Mouse (Mus musculus) cerebellum, adult 8-10 months (tissue): Measurements from ENCODE around the gene 4932438H23Rik.
A peak's percentile ranks its signal among the peaks of the same experiment; 100 is the strongest.
"Not testable (repeated sequence)": the region's sequence is repeated elsewhere in the genome, so short reads cannot be mapped to it uniquely, and the experiment has no call there.

ENCODE experiments used
- DNase-seq: peaks from one replicate; pipeline ENCODE4 v3.0.0; 2022

Gene 4932438H23Rik

DNA sequence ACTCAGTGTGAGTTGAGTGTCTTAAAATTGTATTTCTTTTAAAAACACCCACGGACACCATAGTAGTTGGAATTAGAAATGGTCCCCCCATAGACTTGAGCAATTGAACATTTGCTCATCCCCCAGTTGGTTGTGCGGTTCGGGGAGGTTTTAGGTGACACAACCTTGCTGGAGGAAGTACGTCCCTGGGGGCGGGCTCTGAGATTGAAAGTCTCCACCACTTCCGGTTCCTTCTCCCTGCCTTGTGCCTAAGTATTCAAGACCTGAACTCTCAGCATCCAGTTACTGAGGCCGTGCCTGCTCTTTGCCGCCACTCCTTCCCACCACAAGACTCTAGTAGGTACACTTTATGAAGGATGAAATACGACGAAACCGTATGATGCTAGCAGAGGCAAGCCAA, 2.9 kb upstream of the 4932438H23Rik start:
- DNase-seq, result no peak

DNA sequence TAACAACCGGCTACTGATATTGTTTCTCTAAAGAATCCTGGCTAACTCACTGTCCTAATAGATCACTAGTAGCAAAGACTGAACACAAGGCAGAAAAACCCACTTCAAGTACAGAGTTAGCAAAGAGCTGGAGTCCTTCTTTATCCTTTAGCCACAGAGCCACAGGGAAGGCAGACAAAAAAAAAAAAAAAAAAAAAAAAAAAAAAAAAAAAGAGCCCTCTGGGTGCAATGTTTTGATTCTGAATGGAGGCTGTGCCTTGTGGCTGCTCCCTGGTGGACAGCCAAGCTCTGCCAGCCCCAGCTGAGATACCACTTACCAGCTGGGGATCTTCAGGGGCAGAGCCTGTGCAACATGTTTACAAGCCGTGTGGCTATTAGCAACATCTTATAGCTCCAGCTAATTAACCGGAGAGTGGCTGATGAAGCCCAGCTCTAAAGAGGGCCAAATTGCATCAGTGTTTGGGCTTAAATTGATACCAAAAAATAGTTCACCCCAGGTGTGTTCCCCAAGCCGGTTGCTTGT, 2.1 kb upstream of the 4932438H23Rik start:
- DNase-seq, result no peak

DNA sequence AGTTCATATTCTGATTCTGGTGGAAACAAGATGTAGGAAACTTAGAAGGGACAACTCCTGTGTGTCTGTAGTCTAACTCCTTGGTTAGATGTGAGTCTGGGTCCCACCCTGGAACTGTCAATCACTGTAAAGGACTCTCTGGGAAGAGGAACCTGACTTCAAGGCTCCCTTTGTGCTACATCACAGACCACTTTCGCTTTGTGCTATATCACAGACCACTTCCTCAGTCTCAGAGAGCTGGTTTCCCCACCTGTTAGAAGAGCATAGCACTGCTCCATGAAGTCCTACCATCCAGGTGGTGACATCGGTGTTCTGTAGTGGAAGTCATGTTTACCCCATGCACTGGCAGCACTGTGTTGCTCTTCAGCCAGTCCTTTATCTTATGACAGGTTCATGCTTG, 1.1 kb upstream of the 4932438H23Rik start:
- no peak for DNase-seq

DNA sequence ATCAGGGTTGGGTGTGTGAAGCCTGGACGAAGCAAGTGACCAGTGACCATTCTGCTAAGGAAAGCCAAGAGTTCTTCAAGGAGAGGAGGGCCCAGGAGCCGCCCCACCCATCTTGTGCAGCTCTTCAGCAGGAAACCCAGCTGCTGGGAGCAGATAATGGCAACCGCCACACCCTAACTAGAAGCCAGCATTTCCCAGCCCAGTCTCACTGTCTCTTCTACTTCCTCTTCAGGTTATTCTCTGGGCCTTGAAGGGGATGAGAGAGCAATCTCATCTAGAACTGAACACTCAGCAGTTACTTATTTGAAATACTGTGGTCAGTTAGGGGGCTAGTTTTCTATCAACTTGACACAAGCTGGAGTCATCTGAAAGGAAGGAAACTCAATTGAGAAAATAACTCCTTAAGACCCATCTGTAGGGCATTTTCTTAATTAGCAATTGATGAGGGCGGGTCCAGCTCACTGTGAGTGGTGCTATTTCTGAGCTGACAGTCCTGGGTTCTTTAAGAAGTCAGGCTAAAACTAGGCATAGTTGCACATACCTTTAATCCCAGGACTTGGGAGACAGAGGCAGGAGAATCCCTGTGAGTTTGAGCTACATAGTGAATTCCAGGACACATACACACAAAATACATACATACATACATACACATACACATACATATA, 8.1 kb downstream of the 4932438H23Rik start:
- DNase-seq, result no peak

DNA sequence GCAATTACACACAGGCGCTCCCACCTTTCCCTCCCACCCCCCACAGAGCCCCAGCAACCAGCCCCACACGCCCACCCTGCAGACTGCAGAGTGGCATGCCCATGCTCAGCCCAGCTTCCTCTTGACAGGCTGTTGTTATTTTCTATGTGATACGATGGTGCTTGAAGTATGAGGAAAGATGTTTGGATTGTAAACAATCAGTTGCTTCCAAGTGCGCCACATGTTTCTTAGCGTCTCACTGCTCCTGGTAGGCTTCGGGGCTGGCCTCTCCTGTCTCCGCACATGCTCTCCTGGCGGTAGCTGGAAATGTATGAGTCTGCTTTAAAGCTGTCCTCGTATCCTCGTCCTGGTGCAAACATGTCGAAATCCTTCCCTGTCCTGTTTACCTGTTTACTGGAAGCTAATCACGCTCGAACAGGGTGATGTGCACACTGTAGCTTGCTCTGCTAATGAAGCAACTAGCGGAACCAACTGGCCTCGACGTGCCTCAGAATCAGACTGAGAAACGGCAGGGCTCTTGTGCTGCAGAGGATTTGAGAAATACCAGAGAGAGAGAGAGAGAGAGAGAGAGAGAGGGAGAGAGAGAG, 9.6 kb downstream of the 4932438H23Rik start:
- DNase-seq, result peak; percentile 27

DNA sequence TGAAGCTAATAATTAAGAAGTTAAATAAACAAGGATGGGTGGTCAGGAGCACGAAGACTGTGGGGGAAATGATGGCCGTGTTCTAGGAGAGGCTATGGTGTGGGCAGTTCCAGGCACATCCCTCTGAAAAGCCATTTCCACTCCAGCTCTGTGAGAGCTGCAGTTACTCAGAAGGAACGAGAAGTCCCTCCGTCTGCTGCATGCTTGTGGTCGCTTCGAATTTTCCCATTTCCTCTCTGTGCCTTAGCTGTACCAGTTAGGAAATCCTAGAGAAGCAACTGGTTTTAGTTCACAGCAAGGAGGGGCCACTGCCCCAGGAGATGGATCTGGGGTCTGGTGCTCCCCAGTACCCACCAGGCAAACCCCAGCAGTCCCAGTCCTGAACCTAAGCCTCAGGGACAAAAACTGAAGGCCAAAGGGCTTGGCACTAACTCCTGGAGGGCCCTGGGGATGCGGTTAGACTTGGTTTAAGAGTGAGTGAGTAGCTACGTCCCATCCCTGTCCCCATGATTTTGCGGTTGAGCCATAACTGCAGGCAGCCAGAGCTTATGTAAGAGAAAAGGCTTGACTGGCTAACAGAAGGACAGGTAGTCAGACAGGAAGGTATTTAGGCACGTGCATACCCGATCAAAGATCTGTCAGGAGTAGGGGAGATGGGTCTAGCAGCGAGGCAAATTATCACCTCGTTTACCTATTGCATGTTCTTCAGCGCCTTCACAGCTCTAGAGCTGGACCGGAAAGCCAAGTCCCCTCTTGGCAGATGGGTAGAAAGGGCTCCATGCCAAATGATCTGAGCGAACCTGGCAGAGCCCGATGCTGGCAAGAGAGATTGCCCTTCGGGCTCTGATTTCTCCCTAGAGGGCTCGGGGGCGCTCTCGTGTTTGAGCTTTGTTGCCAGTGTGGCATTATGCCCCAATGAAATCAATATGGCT, 10.3 kb downstream of the 4932438H23Rik start:
- peak; percentile 86 for DNase-seq

DNA sequence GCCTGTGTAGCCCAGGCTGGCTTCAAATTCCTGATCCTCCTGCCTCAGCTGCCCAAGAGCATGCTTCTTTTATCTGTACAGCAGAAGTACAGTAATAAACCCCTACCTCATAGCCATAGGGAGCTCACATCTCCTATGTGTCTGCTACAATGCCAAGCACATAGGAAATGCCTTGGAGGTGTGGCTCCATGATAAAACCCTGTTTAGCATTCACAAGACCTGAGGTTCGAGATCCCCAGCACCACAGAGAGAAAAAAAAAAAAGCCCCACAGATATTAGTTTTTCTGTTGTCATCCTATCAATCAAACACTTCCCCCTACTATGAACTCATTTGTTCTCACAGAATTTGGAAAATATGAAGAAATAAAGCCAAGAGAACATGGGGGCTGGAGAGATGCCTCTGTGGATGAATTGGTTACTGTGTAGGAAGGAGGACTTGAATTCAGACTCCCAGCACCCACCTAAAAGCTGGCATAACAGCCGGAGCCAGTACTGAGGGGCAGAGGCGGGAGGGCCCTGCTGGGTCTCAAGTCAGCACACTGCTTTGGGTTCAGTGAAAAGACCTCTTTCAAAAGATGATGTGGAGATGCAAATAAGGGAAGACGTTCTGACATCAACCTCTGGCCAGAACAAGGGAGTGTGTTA, 11.8 kb downstream of the 4932438H23Rik start:
- no peak for DNase-seq

DNA sequence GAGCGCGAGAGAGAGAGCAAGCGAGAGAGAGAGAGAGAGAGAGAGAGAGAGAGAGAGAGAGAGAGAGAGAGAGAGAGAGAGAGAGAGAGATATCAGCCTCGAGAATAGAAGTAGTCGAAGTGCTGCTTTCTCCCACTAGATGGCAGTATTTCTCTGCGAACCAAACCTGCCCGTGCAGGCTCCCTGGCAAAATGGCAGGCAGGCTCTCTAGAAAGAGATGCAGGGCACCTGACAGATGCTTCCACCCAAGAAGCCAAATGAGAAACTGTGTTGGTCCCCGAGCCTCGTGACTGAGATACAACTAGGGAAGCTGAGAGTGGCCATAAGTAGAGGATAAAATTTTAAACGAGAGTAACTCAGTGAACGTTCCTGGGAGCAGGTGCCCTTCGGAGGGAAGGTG, 13.4 kb downstream of the 4932438H23Rik start:
- peak; percentile 78 for DNase-seq

DNA sequence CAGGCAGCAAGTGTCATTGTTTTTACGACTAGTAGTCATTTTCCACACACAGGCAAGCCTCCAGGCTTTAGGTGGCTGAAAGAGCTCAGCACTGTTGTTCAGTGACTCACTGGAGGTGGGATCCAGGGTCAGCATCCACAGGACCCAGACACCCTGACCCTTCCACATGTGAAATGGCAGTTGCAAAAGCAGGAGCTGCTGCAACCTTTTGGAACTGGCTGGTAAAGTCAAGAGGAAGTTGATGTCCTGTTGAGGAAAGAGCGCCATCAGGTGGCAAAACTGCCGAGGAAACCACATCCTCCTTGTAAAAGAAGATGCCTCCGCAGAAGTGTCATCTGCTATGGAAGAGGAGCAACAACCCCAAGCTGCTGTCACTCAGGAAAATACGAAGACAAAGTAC, 18.7 kb downstream of the 4932438H23Rik start:
- DNase-seq, result no peak

DNA sequence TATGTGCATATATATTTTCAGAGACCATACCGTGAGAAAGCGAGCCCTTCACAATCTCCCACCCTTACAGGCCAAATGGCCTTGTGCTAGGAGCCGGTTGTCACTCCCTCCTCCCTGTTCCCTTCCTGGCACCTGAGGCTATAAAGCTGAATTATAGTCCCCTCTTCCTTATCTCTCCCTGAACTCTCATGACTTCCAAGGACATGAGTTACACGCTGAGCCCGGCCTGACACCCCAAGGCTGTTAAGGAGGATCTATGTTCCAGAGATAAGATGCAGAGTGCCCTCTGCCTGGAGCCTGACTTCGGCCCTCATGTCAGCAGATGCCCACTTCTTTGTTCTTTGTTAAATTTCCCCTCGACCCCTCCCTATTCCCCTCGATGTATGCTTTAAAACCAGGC, 19.5 kb downstream of the 4932438H23Rik start:
- not testable (repeated sequence) for DNase-seq

DNA sequence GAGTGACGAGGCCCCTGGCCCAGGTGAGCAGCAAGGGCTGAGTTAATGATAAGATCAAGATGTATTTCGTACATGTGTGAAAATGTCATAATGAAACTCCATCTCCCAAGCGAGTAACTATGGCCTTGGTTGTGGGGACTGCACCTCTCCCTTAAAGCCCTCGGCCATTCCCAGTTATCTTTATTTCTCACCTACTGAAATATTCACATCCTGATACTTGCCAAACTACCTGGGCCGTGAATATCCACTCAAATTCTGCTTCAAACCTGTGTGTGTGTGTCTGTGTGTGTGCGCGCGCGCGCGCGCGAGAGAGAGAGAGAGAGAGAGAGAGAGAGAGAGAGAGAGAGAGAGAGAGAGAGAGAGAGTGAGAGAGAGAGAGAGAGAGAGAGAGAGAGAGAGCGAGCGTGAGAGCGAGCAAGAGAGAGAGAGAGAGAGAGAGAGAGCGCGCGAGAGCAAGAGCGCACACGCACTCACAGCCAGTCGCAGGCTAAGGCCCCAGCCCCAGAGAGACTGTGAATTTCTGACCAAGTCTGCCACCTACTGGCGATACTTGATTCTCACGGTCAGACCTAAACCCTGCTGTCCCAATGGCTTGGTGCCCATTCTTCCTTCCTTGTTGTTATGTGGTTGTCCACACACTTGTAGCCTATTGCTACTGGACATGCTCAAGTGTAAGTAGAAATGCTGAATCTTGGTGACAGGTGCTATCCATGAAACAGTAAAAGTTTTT, 21.6 kb downstream of the 4932438H23Rik start:
- DNase-seq, result peak; percentile 92

DNA sequence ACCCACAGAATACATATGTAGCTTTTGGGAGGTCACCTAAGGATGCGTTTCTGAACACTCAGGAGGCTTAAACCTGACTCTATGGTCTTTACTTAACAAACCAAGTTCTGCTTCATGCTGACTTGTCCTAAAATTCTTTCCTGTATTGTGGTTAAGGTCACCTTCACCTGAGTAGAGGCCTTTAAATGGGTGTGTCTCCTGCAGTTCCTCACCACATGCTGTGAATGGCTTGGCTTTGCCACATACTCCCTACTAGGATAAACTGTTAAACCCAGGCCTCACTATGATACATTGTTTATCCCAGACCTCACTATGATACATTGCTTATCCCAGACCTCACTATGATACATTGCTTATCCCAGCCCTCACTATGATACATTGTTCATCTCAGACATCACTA, 22.7 kb downstream of the 4932438H23Rik start:
- DNase-seq, result no peak

DNA sequence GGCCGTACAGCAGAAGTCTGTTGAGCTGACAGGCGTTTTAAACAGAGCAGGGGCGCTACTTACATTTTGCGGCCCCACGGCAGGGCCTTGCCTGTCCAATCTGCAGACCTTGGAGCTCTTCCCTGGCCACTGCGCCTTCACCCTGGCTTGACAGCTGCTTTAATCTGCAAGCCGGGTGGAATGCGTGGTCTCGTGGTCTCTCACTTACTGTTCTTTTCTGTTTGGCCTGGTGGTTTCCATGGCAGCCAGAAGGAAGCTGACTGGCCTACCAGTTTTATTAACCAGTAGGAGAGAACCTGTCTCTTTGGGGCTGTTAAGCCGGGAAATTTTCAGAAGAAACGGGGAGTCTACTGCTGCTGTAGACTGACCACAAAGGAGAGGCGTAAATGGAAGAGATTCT, 26.0 kb downstream of the 4932438H23Rik start:
- DNase-seq, result no peak

DNA sequence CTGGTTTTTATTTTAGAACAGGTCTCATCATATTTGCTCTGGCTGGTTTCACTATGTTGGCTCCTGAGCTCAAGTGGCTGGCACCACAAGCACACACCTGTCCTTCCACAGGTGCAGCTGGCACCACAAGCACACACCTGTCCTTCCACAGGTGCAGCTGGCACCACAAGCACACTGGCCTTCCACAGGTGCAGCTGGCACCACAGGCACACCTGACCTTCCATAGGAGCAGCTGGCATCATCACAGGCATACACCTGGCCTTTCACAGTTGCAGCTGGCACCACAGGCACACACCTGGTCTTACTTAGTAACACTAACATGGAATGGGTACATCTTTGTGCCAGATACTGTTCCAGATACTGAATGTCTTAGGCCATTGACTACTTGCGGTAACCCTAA, 27.8 kb downstream of the 4932438H23Rik start:
- no peak for DNase-seq

DNA sequence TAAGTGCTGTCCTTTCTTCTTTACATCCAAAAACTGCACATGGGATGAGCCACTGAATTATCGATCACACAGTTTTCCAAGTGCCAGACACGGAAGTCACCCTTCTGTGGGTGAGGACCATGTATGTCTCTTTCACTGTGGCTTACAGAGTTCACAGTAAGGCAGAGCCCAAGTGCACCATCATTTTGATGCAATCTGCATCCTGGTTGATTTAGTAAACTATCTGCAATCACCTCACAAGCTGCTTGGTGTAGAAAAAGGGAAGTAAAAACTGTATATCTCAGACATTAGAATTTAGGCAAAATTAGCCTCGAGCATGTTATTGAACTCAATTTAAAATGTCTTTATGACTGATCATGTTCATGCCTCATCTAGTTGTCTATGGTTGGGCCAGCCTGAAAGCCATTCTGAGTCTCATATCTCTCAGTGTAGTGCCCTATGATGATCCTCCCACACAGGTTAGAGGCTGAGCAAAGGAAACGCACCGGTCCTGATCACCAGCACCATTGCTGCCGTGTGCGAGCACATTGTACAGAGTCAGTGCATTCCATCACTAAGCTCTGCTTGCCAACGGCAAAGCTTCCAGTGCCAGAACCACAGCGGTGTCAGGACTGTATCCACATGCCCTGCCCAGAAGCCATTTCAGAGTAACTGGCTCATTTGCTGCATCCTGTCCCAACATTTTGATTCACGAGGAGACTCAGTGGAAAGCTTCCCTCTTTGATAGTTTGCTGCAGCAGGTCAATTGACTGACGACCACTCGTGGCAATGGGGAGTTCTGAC, 30.1 kb downstream of the 4932438H23Rik start:
- no peak for DNase-seq

DNA sequence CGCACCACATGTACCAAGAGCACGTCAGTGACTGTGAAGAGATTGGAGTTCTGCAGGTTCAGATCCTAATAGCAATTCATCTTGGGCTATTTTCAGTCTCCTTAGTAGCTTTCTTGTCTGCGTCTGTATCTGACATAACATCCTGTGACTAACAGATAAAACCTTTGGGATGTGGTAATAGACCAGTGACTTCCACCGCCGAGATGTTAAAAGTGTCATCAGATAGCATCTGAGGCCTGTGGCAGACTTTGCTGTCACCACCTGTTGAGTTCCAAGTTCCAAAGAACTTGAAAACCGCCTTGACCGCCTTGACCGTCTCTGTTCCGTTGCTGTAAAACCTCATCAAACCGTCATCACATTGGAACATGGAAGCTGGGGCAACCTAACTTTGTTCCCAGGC, 31.1 kb downstream of the 4932438H23Rik start:
- no peak for DNase-seq

DNA sequence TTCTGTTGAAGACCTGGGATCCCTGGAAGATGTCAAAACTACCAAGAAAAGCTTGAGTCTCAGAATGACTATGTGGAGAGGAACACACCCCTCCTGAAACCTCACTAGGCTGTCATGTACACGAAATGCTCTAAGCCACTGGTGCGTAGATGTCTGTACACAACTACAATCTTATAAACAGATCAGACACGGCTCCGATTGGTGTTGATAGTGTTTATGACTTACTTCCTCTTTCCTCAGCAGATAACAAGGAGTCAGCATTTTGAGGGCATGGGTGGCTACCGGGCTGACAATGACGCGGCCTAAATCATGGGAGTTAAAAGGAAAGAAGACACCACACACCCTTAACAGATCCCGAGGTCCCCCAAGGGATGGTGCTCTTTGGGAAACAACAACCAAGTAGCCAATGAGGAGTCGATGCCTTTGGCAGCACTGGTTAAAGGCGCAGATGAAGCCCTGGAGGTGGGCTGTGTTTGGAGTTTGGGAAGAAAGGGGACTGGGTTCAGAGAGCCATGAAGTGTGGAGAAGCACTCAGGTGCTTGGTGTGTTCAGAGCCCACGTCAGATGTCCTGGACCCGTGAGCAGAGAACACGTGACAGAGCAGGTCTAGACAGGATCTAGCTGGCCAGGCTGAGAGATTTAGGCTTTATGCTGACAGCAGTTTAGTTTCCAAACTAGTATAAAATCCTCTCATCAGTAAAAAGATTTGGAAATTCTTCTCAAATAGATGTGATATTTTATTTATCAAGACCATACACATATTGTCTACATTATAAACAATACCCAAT, 33.2 kb downstream of the 4932438H23Rik start:
- DNase-seq, result no peak

DNA sequence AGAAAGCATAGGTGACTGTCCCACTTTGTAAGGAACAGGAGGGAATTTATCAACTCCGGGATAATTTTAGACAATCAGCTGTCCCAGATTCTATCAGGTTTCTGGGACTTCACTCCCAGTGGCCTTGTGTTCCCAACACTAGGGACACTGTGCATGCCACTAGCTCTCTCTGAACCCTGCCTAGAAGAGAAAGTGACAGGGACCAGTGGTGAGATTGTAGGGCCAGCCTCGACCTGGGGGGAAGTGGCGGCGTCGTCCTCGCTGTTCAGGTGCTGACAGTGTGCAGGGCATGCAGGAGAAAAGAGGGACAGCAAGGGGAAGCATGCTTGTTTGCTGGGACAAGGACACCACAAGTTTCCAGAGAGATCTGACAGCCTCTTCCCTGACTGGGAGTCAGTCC, 37.2 kb downstream of the 4932438H23Rik start:
- DNase-seq, result no peak

DNA sequence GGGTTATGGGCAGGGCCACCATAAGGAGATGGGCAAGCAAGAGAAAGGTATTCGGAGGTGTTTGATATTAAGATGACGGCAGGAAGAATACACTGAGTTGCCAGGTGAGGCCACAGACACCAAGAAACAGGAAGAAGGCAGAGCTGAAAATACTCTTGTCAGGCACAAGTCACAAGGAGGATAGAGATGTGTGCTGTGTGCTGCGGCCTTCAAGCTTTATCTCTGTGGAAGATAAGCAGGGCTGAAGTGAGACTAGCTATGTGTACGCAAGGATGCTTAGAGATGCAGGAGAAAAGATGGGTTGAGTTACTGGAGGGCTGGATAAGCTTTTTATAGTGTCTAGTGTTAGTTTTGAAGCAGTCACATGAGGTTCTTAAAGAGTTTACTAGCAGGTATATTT, 37.7 kb downstream of the 4932438H23Rik start:
- DNase-seq, result no peak

DNA sequence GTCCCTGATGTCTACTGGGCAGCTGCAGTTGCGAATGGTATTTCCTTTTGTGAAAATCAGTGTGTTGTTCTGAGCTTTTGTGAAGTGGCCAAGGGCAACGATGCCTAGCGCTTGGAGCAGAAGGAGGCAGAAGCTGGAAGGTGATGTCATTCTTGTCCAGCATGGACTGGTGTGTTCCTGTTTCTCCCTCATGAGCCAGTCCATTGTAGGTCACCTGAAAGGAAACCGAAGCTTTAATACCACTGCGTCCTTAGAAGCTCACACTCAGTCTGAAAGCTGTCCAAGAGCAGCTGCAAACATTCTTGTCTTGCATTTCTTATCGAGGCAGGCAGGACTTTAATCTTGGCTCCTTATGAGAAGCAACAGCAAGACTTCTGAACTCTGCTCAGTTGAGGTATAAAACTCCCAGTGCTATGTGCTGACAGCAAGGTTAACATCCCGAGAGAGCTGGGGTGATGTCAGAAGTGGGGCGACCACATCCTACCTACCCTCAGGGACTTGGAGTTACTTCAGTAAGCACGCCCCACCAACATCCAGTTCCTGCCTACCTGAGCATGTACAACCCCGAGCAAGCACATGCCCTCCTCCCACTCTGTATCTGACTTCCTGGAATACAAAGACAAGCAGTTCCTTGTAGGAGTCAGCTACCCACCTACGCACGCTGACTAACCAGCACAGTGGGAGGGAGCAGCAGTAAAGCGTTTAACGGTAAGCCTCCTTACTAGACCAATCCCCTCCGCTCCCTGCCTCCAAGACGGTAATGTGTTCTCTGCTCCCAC, 38.7 kb downstream of the 4932438H23Rik start:
- DNase-seq, result no peak
